Mouse (Mus musculus): ENCODE results near the gene Ces2h. TPM values are rescaled to one million over a fixed set of nuclear protein-coding genes. Genes with fewer than 3 reads are reported as not detected.

Ces2h gene
- not detected in 2 replicates for polyA plus RNA-seq (2016; fragmentation: Nextera tagmentation; extraction: Ambion mirVana)

DNA sequence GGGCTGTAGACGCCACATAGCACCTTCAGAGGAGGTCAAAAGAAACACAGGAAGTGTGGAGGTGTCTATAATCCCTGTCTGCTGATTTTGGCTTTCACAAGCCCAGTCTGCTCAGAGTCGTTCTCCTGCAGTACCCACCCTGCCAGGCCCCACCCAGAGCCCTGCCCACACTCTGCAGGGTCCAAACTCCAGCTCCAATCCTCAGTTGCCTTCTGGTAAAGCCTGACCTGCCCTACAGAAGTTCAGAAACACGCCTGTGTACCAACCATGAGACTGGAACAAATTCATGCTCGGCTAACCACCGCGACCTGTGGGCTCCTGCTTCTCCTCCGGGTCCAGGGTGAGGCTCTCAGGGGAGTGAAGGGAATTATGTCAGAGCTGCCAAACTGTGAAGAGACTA is at the start of gene Ces2h:
TSS of gene Ces2h (plus strand) at position 268 of the 400 bp plus-strand sequence.
- Histone ChIP-seq H3K27ac (no peak within 1 kb of the TSS), H3K9me3 (no peaks in the 10 kb centered on the region), H3K4me3 (no peak within 1 kb of the TSS), H3K4me1 (replicated peaks) (no peaks in the 10 kb centered on the region), H3K27me3 (ENCODE audit: insufficient read depth, poor library complexity, severe bottlenecking) (no peaks in the 10 kb centered on the region), H3K36me3 (no peaks in the 10 kb centered on the region)
- no peak for DNase-seq (ENCODE audit: low spot score)
- 89% methylated on average over 7 of the region's 7 CpGs for WGBS

DNA sequence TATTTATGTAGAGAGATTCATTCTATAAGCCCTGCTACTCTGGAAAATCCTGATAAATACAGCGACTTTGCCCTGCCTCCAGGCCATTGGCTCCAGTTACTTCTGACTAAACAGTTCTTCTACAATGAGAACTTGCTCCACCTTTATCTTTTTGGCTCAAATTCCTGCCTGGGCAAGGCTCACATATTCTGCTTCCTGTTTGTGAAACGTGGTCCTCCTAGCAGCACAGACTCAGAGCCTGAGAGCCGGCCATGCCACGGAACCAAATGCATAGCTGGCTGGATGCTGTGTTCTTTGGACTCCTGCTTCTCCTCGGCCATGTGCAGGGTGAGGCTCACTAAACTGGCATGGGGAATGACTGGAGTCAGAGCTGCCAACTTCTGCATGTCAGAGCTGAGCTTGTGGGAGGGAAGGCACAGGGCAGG is 39.1 kb upstream of the Ces2h start, which contains the start of gene Ces2g:
TSS of gene Ces2g (plus strand) at position 182 of the 425 bp plus-strand sequence.
- H3K4me1 ChIP-seq (replicated peaks): no peaks in the 10 kb centered on the region
- no peak for DNase-seq (ENCODE audit: low spot score)
- H3K27me3 ChIP-seq (ENCODE audit: insufficient read depth, poor library complexity, severe bottlenecking): no peaks in the 10 kb centered on the region
- WGBS: 75% methylated on average over 5 of the region's 5 CpGs
- no peak within 1 kb of the TSS for H3K4me3 ChIP-seq
- H3K9me3 ChIP-seq: no peaks in the 10 kb centered on the region
- H3K27ac ChIP-seq: no peak within 1 kb of the TSS
- no peaks in the 10 kb centered on the region for H3K36me3 ChIP-seq

DNA sequence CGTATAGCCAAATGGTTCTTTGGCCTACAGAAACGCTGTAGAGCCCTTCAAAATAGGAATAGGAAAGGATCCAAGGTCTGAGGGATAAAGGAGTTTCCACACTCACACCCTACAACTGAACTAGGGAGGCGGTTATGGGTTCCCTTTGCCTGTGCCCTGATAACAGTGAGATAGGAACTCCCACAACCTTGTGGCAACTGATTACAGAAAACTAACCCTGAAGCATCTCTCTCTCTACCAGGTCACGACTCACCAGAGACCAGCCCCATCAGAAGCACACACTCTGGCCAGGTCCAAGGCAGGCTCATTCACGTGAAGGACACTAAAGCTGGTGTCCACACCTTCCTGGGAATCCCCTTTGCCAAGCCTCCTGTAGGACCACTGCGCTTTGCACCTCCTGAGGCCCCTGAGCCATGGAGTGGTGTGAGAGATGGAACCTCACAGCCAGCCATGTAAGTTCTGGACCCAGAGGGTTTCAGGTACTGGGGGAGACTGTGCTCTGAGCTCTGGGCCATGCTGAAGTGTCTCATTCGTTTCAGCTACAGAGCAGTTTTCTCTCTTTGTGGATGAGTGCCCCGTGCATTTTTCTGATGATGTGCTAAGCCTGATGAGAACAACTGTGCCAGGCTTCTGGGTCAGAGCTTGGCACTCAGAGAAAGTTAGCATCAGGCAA is 38.3 kb upstream of the Ces2h start:
- Histone ChIP-seq H3K27ac (no peak overlapping the region), H3K4me1 (replicated peaks) (no peaks in the 10 kb centered on the region), H3K9me3 (no peaks in the 10 kb centered on the region), H3K27me3 (ENCODE audit: insufficient read depth, poor library complexity, severe bottlenecking) (no peaks in the 10 kb centered on the region), H3K36me3 (no peaks in the 10 kb centered on the region), H3K4me3 (no peak overlapping the region)
- no peak for DNase-seq (ENCODE audit: low spot score)
- WGBS: 81% methylated on average over 8 of the region's 8 CpGs

DNA sequence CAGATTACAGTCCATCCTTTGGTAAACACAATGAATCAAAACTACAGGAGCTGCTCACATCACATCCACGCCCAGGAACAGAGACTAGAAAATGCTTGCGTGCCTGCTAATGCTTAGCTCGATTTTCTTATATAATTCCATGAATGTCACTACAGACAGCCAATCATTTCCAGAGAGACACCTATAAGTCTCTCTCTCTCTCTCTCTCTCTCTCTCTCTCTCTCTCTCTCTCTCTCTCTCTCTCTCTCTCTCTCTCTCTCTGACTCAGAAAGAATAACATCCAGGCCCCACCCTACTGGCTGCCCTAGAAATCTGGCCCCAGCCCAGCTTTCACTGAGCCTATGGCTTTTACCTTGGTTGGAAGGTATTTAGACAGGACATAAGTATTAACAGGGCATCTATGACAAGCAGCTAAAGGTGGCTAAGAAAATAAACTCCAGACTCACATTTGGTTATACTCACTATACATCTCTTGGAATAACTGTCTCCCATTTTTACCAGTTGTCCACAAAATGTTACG is 37.2 kb upstream of the Ces2h start:
- no peak overlapping the region for H3K27ac ChIP-seq
- H3K27me3 ChIP-seq (ENCODE audit: insufficient read depth, poor library complexity, severe bottlenecking): no peaks in the 10 kb centered on the region
- no peaks in the 10 kb centered on the region for H3K9me3 ChIP-seq
- no peak for DNase-seq (ENCODE audit: low spot score)
- H3K4me1 ChIP-seq (replicated peaks): no peaks in the 10 kb centered on the region
- H3K36me3 ChIP-seq: no peaks in the 10 kb centered on the region
- WGBS: 91% methylated on average over 4 of the region's 4 CpGs
- H3K4me3 ChIP-seq: no peak overlapping the region

DNA sequence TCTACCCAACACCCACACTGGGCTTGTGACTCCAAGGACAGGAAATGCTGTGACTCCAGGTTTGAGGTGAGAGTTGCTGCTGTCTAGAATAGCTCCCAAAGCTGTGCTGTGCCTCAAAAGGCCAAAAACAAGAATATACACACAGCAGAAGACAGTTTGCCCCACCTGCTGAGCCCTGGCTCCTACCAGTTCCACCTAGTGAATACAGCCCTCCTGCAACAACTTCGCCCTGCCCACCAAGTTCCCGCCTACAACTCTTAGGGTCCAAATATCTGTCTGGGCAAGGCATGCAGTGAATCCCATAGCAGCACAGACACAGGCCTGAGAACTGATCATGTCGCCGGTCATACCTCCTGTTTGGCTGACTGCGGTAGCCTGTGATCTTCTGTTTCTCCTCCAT is 16.5 kb upstream of the Ces2h start:
- H3K4me3 ChIP-seq: no peak overlapping the region
- H3K36me3 ChIP-seq: no peaks in the 10 kb centered on the region
- H3K27ac ChIP-seq: no peak overlapping the region
- H3K27me3 ChIP-seq (ENCODE audit: insufficient read depth, poor library complexity, severe bottlenecking): no peaks in the 10 kb centered on the region
- H3K4me1 ChIP-seq (replicated peaks): no peaks in the 10 kb centered on the region
- peaks cover 16% of the 10 kb centered on the region for H3K9me3 ChIP-seq
- no peak for DNase-seq (ENCODE audit: low spot score)
- 93% methylated on average over 5 of the region's 5 CpGs for WGBS

DNA sequence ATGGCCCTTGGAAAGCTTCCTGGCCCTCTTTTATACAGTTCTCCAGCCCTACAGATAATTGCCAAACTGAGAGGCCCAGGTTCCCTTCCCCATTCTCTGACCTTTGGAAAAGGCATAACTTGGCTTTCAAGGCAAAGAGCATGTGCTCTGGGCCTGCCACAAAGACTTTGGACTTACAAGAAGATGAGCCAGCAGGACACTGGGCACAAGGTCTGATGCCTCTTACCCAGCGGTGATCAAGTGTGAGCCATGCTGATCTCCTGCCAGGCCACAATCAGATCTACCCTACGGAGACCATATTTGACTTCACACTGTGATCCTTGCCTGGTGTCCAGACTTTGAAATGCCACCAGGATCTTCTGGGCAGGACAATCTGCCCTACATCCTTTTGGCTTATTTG is 15.7 kb upstream of the Ces2h start:
- H3K4me1 ChIP-seq (replicated peaks): no peaks in the 10 kb centered on the region
- no peaks in the 10 kb centered on the region for H3K27me3 ChIP-seq (ENCODE audit: insufficient read depth, poor library complexity, severe bottlenecking)
- no peaks in the 10 kb centered on the region for H3K36me3 ChIP-seq
- no peak for DNase-seq (ENCODE audit: low spot score)
- H3K27ac ChIP-seq: no peak overlapping the region
- H3K9me3 ChIP-seq: peaks cover 8% of the 10 kb centered on the region
- H3K4me3 ChIP-seq: no peak overlapping the region
- WGBS: 90% methylated on average over 2 of the region's 2 CpGs

DNA sequence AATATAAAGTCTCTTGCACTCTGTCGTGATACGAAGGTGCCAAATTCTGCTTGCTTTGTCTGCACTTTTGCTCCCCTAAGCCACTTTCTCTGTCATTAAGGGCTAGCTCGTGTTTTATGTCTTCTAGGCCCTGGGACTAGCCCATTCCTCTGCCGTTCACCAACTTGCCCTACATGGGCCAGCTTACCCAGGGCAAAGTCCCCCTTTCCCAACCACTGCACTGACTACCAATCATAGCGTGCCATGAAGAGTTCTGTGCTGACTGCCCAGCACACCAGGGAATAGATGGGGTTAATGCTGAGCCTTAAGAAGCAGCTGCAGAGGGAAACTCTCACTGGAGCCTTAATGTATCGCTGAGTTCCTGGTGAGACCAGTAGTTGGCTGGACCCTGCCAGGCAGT is 2.5 kb upstream of the Ces2h start:
- Histone ChIP-seq H3K36me3 (no peaks in the 10 kb centered on the region), H3K9me3 (no peaks in the 10 kb centered on the region), H3K4me1 (replicated peaks) (no peaks in the 10 kb centered on the region), H3K4me3 (no peak overlapping the region), H3K27me3 (ENCODE audit: insufficient read depth, poor library complexity, severe bottlenecking) (no peaks in the 10 kb centered on the region), H3K27ac (no peak overlapping the region)
- no peak for DNase-seq (ENCODE audit: low spot score)
- 84% methylated on average over 6 of the region's 6 CpGs for WGBS

DNA sequence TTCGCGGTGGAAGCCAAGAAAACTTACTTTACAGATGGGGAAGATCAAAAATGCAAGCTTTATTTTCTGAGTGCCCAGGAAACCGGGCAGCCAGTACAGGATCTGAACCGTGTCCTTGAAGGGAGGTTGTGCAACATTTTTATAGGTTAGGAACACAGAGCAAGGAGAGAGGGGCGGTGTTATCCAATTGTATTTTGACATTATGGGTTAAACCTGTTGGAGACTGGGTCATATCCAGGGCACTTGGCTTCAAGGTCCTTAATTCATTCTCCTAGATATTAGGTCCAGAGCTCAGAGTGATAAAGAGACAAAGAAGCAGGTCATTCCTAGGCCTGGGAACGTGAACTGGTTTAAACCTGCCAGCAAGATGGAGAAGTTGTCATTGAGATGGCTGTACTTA is 1.5 kb upstream of the Ces2h start:
- Histone ChIP-seq H3K9me3 (no peaks in the 10 kb centered on the region), H3K4me1 (replicated peaks) (no peaks in the 10 kb centered on the region)
- 87% methylated on average over 6 of the region's 6 CpGs for WGBS

DNA sequence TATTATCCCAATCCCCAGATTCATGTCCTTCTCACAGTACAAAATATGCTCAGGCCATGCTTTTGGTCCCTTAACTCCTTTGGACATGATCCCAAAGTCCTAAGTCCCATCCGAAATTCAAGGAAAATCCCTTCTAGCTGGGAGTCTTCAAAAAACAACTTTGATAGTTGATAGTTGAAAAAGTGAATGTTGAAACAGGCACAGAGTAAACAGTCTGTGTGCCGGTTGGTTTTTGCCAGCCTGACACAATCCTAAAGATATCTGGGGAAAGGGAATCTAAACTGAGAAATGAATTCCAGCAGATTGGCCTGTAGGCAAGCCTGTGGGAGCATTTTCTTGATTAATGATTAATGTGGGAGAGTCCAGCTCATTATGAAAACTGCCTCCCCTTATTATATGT is 9.3 kb downstream of the Ces2h start:
- WGBS: 87% methylated on average over 2 of the region's 2 CpGs
- H3K4me1 ChIP-seq (replicated peaks): no peaks in the 10 kb centered on the region
- no peak for DNase-seq (ENCODE audit: low spot score)
- H3K9me3 ChIP-seq: 0 out of 2 replicates have a peak, but pooled peaks cover 9% of the 10 kb centered on the region
- H3K27me3 ChIP-seq (ENCODE audit: insufficient read depth, poor library complexity, severe bottlenecking): no peaks in the 10 kb centered on the region
- no peak overlapping the region for H3K4me3 ChIP-seq
- no peaks in the 10 kb centered on the region for H3K36me3 ChIP-seq
- no peak overlapping the region for H3K27ac ChIP-seq

More for the DNA sequence above, 1.5 kb upstream of the Ces2h start:
- no peaks in the 10 kb centered on the region for H3K27me3 ChIP-seq (ENCODE audit: insufficient read depth, poor library complexity, severe bottlenecking)
- no peak overlapping the region for H3K27ac ChIP-seq
- no peak overlapping the region for H3K4me3 ChIP-seq
- no peaks in the 10 kb centered on the region for H3K36me3 ChIP-seq
- DNase-seq (ENCODE audit: low spot score): no peak

DNA sequence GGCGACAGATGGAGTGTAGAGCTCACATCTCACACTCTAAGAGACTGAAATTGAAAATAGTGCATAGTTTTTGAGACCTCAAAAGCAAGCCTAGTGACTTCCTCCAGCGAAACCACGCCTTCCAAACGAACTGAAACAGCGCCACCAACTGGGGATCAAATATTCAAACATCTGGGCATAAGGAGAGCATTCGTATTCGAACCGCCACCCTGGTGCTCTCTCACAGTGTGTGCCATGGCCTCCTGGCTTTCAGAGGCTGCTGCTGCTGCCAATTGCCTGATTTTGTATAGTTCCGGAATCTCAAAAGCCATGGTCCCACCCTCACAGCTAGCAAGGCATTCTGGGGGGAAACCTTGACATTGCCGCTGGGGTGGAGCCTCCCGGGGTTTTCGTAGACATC is 10.5 kb downstream of the Ces2h start:
- no peak overlapping the region for H3K4me3 ChIP-seq
- 0 out of 2 replicates have a peak, but pooled peaks cover 9% of the 10 kb centered on the region for H3K9me3 ChIP-seq
- no peaks in the 10 kb centered on the region for H3K4me1 ChIP-seq (replicated peaks)
- H3K36me3 ChIP-seq: no peaks in the 10 kb centered on the region
- no peak for DNase-seq (ENCODE audit: low spot score)
- H3K27me3 ChIP-seq (ENCODE audit: insufficient read depth, poor library complexity, severe bottlenecking): no peaks in the 10 kb centered on the region
- 79% methylated on average over 12 of the region's 12 CpGs for WGBS
- H3K27ac ChIP-seq: no peak overlapping the region

DNA sequence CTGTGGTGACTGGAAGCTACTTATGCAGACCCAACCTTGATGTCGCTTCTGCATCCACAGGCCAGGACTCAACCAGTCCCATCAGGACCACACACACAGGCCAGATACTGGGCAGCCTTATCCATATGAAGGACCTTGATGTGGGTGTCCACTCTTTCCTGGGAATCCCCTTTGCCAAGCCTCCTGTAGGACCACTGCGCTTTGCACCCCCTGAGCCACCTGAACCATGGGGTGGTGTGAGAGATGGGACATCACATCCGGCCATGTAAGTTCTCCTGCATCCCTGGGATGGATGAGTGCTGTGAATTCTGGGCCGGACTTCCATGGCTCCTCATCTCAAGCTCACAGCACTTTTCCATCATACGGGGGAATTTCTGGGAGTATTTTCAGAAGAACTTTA is 13.7 kb downstream of the Ces2h start:
- no peak for DNase-seq (ENCODE audit: low spot score)
- H3K4me3 ChIP-seq: no peak overlapping the region
- H3K36me3 ChIP-seq: no peaks in the 10 kb centered on the region
- H3K9me3 ChIP-seq: 0 out of 2 replicates have a peak, but pooled peaks cover 7% of the 10 kb centered on the region
- 90% methylated on average over 5 of the region's 5 CpGs for WGBS
- no peaks in the 10 kb centered on the region for H3K4me1 ChIP-seq (replicated peaks)
- no peak overlapping the region for H3K27ac ChIP-seq
- H3K27me3 ChIP-seq (ENCODE audit: insufficient read depth, poor library complexity, severe bottlenecking): no peaks in the 10 kb centered on the region

DNA sequence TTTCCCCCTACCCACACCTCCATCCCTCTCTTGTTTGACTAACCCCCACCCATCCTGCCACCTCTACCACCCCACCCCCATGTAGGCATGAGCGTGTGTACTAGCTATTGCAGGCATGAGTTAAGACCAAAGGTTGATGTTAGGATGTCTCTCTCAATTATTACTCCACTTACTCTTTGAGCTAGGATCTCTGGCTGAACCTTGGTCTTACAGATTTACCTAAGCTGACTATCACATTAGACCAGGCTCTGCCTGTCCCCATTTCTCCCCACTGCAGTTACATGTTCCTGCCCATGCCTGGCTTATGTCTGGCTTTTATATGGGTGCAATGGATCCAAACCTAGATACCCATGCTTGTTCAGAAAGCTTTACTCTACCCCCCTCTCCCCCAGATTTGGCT is 21.3 kb downstream of the Ces2h start:
- H3K36me3 ChIP-seq: no peaks in the 10 kb centered on the region

DNA sequence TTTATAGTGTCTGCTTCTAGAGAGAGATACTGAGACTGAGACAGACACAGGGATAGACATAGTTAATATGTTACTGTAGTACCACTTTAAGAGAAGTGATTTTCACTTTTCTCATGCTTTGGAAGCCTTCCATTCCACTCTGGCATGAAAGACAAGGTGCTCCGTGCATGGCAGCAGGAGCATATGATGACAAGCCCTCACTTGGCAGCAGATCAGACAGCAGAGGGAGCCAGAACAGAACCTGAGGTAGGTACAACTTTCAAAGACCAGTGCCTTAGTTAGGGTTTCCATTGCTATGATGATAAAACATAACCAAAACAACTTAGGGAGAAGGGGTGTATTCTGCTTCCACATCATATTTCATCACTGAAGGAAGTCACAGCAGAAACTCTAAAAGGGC is 22.4 kb downstream of the Ces2h start:
- no peak overlapping the region for H3K27ac ChIP-seq
- WGBS: 70% methylated on average over 1 of the region's 1 CpGs
- no peaks in the 10 kb centered on the region for H3K27me3 ChIP-seq (ENCODE audit: insufficient read depth, poor library complexity, severe bottlenecking)
- H3K36me3 ChIP-seq: no peaks in the 10 kb centered on the region
- peaks cover 3% of the 10 kb centered on the region; the same call in 1 of the 2 replicates for H3K9me3 ChIP-seq
- no peak overlapping the region for H3K4me3 ChIP-seq
- H3K4me1 ChIP-seq (replicated peaks): no peaks in the 10 kb centered on the region
- DNase-seq (ENCODE audit: low spot score): no peak

More for the DNA sequence above, 21.3 kb downstream of the Ces2h start:
- 93% methylated on average over 1 of the region's 1 CpGs for WGBS
- Histone ChIP-seq H3K27ac (no peak overlapping the region), H3K4me1 (replicated peaks) (no peaks in the 10 kb centered on the region), H3K9me3 (0 out of 2 replicates have a peak, but pooled peaks cover under 1% of the 10 kb centered on the region), H3K4me3 (no peak overlapping the region), H3K27me3 (ENCODE audit: insufficient read depth, poor library complexity, severe bottlenecking) (no peaks in the 10 kb centered on the region)
- DNase-seq (ENCODE audit: low spot score): no peak

All from hindbrain, embryonic 10.5 days (tissue).